ENCODE assay signal across 22 mouse cellular contexts in the genomic region with DNA sequence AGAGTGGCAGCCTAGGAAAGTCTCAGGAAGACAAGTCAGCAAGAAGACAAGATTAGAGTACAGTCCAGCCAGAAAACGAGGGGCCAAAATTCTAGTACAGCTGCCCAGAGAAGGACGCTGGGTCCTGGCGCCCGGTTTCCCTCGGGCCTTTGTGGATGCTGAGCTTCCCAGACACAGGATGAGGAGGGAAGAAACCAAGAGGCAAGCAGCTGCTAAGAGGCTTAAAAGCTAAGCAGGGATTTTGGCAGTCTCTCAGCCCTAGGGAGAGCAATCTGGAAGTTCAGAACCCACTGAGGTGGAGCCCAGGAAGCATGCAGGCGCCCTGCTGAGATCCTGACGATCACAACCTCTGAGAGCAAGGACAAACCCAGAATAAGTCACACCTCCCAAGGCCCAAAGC.
DNase-seq lines count a peak whose midpoint lies in the region; ATAC-seq and TF ChIP-seq lines count a peak whose summit lies in the region.
"Had no signal": no experiment of that assay in that cellular context is flagged by ENCODE, and none has a peak within 500 bp of the region (broad histone marks: within the 10 kb centered on the region; RNA-seq: fewer than 3 reads in every experiment).

No protein-coding gene starts in this region.

- H3K4me3 ChIP-seq in hindbrain, postnatal 0 days (ENCODE audit: low read length) = no peak overlapping the region
- no peak overlapping the region for H3K4me3 ChIP-seq in hindbrain, embryonic 14.5 days (replicated peaks; ENCODE audit: low read length)
- H3K4me3 ChIP-seq: heart, adult 2 months; limb, embryonic 15.5 days; megakaryocyte, embryonic 14.5 days; neural tube, embryonic 12.5 days had no signal

- H3K9ac ChIP-seq in hindbrain, postnatal 0 days (replicated peaks; ENCODE audit: low read length) = no peak overlapping the region
- H3K9ac ChIP-seq in hindbrain, embryonic 14.5 days = no peak overlapping the region
- H3K9ac ChIP-seq: limb, embryonic 15.5 days; liver, postnatal 0 days; neural tube, embryonic 12.5 days had no signal

- no peaks in the 10 kb centered on the region for H3K27me3 ChIP-seq in hindbrain, postnatal 0 days (ENCODE audit: insufficient read depth, low read length)
- no peaks in the 10 kb centered on the region for H3K27me3 ChIP-seq in hindbrain, embryonic 14.5 days (ENCODE audit: control insufficient read depth, insufficient read depth, low read length)
- H3K27me3 ChIP-seq: limb, embryonic 15.5 days; megakaryocyte, embryonic 14.5 days; neural tube, embryonic 12.5 days had no signal

- no peak for TF ChIP-seq CTCF in hindbrain, postnatal 0 days (IDR thresholded peaks at IDR 0.05; ENCODE audit: low read depth)

- H3K4me2 ChIP-seq in hindbrain, postnatal 0 days (ENCODE audit: low read depth, low read length) = no peak overlapping the region
- H3K4me2 ChIP-seq in hindbrain, embryonic 14.5 days (replicated peaks) = no peak overlapping the region
- H3K4me2 ChIP-seq: limb, embryonic 15.5 days; neural tube, embryonic 12.5 days had no signal

- H3K36me3 ChIP-seq in hindbrain, postnatal 0 days (ENCODE audit: insufficient read depth, low read length) = no peaks in the 10 kb centered on the region
- no peaks in the 10 kb centered on the region for H3K36me3 ChIP-seq in hindbrain, embryonic 14.5 days (replicated peaks; ENCODE audit: control insufficient read depth, insufficient read depth)
- H3K36me3 ChIP-seq: limb, embryonic 15.5 days; neural tube, embryonic 12.5 days had no signal

- no peak overlapping the region for H3K27ac ChIP-seq in hindbrain, postnatal 0 days
- H3K27ac ChIP-seq in hindbrain, embryonic 14.5 days = no peak overlapping the region
- H3K27ac ChIP-seq: heart, adult 2 months; limb, embryonic 15.5 days; neural tube, embryonic 12.5 days; stomach, postnatal 0 days had no signal

- intact Hi-C loops in heart, postnatal 10 days (cut with DNase I) = no loop called here

- ATAC-seq in hindbrain, postnatal 0 days = no peak
- no peak for ATAC-seq in hindbrain, embryonic 14.5 days (ENCODE audit: low FRiP score)
- ATAC-seq: CD4-positive, CD25-positive, alpha-beta regulatory T cell, adult 4 months; forebrain, embryonic 14.5 days; liver, postnatal 0 days had no signal

- H3K9me3 ChIP-seq in hindbrain, postnatal 0 days (ENCODE audit: low read length) = no peaks in the 10 kb centered on the region
- H3K9me3 ChIP-seq in hindbrain, embryonic 14.5 days (ENCODE audit: control insufficient read depth, low read length) = 0 out of 2 replicates have a peak, but pooled peaks cover 3% of the 10 kb centered on the region
- H3K9me3 ChIP-seq: limb, embryonic 15.5 days; megakaryocyte, embryonic 14.5 days; neural tube, embryonic 12.5 days had no signal

- H3K4me1 ChIP-seq in hindbrain, postnatal 0 days (ENCODE audit: insufficient read depth, low read length) = no peaks in the 10 kb centered on the region
- H3K4me1 ChIP-seq in hindbrain, embryonic 14.5 days (replicated peaks; ENCODE audit: control insufficient read depth, insufficient read depth, low read length) = no peaks in the 10 kb centered on the region
- H3K4me1 ChIP-seq: megakaryocyte, embryonic 14.5 days; neural tube, embryonic 12.5 days had no signal

- 55% methylated on average over 7 of the region's 7 CpGs for WGBS in hindbrain, postnatal 0 days
- 76% methylated on average over 7 of the region's 7 CpGs for WGBS in hindbrain, embryonic 14.5 days

- DNase-seq in hindbrain, postnatal 0 days (ENCODE audit: low spot score) = peak; percentile 17
- DNase-seq in hindbrain, embryonic 14.5 days (ENCODE audit: low spot score) = no peak
- DNase-seq in R1 (ENCODE audit: low read depth, low spot score) = peak; percentile 10
- peak; percentile 8 for DNase-seq in brain, adult 2 months (ENCODE audit: low read depth, low spot score)
- DNase-seq in heart, postnatal 10 days = peak; percentile 12 to 34
- DNase-seq in B cell, adult 2 months = no peak
- DNase-seq in layer of hippocampus, postnatal 36 days = no peak
- DNase-seq: adrenal gland, adult 8-10 months; cerebellum, adult 2 months; kidney, adult 9 months; kidney, postnatal 36 days; liver, postnatal 0 days; lung, postnatal 14 days; right cerebral cortex, postnatal 14 days; thymus, postnatal 36 days had no signal

Comparison
In these comparisons a context has a peak if more than half of its experiments do, and no peak if none do; other contexts are left out.
1. DNase-seq: peak in hindbrain, postnatal 0 days (single experiment), R1 (single experiment), brain, adult 2 months (single experiment) and heart, postnatal 10 days (2 of 2); none in hindbrain, embryonic 14.5 days (single experiment), B cell, adult 2 months (0 of 2) and layer of hippocampus, postnatal 36 days (0 of 2).